Mouse (Mus musculus): ENCODE measurements around the gene Sesn3. TPM values are rescaled to one million over a fixed set of nuclear protein-coding genes. Genes with fewer than 3 reads are reported as not detected.

Gene Sesn3
- polyA plus RNA-seq, 1 experiment from 2014 or later = 16.9 TPM

DNA sequence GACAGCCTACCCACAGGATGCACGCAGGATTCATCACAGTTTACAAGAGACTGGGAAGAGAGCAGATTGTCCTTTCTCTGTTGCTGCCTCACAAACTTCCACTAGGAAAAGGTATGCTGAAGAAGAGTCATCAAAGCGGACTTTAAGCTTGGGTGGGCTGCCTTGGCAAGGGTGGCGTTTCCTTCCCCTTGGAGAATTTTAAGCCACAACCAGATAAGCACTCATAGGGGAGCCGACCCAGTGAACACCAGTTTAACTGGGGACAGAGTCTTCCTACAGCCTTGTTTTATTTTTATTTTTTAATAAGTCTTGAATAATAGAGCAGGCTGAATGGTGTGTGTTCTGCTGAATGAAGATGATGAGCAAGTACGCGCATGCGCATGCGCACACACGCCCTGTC lies 89.9 kb downstream of the Sesn3 start:
- no peak overlapping the region for H3K4me3 ChIP-seq (ENCODE audit: low read length)
- WGBS = 97% methylated on average over 9 of the region's 9 CpGs
- no peaks in the 10 kb centered on the region for H3K9me3 ChIP-seq (ENCODE audit: low read length)
- H3K27me3 ChIP-seq (ENCODE audit: insufficient read depth, low read length) = no peaks in the 10 kb centered on the region
- H3K27ac ChIP-seq (ENCODE audit: low read length) = no peak overlapping the region
- H3K36me3 ChIP-seq (ENCODE audit: insufficient read depth, low read length) = peaks cover 8% of the 10 kb centered on the region; the same call in 1 of the 2 replicates
- H3K9ac ChIP-seq (replicated peaks; ENCODE audit: low read length) = no peak overlapping the region
- ATAC-seq (ENCODE audit: low FRiP score, low TSS enrichment) = no peak
- H3K4me1 ChIP-seq (ENCODE audit: insufficient read depth, low read length) = no peaks in the 10 kb centered on the region
- no peak overlapping the region for H3K4me2 ChIP-seq (replicated peaks; ENCODE audit: low read depth, low read length)

DNA sequence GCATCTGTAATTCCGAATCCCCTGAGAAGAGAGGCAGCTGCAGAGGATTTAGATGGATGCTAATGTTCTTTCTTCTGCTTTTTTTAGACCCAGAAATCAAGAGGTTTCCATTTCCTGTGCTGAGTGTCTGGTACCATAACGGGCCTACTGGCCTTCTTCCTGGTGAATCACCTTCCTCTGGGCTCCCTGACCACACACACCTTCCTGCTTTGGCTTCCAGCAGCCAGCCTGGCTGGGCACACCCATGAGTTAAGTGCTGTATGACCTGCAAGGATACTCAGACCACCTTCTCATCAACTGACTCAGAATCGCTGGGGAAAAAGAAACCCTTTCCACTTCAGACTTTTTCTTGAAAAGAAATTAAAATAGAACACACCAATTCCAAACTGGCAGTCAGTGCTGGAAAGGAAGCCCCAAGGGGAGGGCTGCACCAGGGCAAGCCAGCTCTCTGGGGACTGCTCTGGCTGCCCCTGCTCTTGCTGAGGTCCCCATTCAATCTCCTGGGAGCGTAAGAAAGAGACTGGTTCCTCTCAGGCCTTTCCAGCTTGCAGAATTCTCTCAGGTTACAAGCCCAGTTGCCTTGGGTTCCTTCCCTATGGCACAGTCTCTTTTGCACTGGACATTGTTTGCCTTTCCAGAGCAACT lies 90.7 kb downstream of the Sesn3 start:
- H3K27me3 ChIP-seq (ENCODE audit: insufficient read depth, low read length) = no peaks in the 10 kb centered on the region
- WGBS = 51% methylated on average over 4 of the region's 4 CpGs
- no peaks in the 10 kb centered on the region for H3K4me1 ChIP-seq (ENCODE audit: insufficient read depth, low read length)
- no peaks in the 10 kb centered on the region for H3K9me3 ChIP-seq (ENCODE audit: low read length)
- peaks cover 8% of the 10 kb centered on the region; the same call in 1 of the 2 replicates for H3K36me3 ChIP-seq (ENCODE audit: insufficient read depth, low read length)
- no peak overlapping the region for H3K9ac ChIP-seq (replicated peaks; ENCODE audit: low read length)
- ATAC-seq (ENCODE audit: low FRiP score, low TSS enrichment) = no peak
- H3K4me2 ChIP-seq (replicated peaks; ENCODE audit: low read depth, low read length) = no peak overlapping the region
- H3K27ac ChIP-seq (ENCODE audit: low read length) = no peak overlapping the region
- no peak overlapping the region for H3K4me3 ChIP-seq (ENCODE audit: low read length)

- H3K9ac ChIP-seq (replicated peaks; ENCODE audit: low read length) = no peak overlapping the region
- H3K4me1 ChIP-seq (ENCODE audit: insufficient read depth, low read length) = no peaks in the 10 kb centered on the region
- peaks cover 8% of the 10 kb centered on the region; the same call in 1 of the 2 replicates for H3K36me3 ChIP-seq (ENCODE audit: insufficient read depth, low read length)
- H3K4me2 ChIP-seq (replicated peaks; ENCODE audit: low read depth, low read length) = no peak overlapping the region
- no peak overlapping the region for H3K27ac ChIP-seq (ENCODE audit: low read length)
- ATAC-seq (ENCODE audit: low FRiP score, low TSS enrichment) = no peak
- 96% methylated on average over 4 of the region's 4 CpGs for WGBS
- no peak overlapping the region for H3K4me3 ChIP-seq (ENCODE audit: low read length)
- no peaks in the 10 kb centered on the region for H3K27me3 ChIP-seq (ENCODE audit: insufficient read depth, low read length)
- H3K9me3 ChIP-seq (ENCODE audit: low read length) = no peaks in the 10 kb centered on the region
Measured at GRCm38 (mm10) chr9:14367850-14368249, 93.0 kb downstream of the Sesn3 start.

GRCm38 (mm10) chr9:14369271-14369670 lies 94.4 kb downstream of the Sesn3 start:
- Histone ChIP-seq H3K4me1 (ENCODE audit: insufficient read depth, low read length) (no peaks in the 10 kb centered on the region), H3K4me3 (ENCODE audit: low read length) (no peak overlapping the region), H3K9me3 (ENCODE audit: low read length) (no peaks in the 10 kb centered on the region), H3K4me2 (replicated peaks; ENCODE audit: low read depth, low read length) (no peak overlapping the region), H3K9ac (replicated peaks; ENCODE audit: low read length) (no peak overlapping the region), H3K27ac (ENCODE audit: low read length) (no peak overlapping the region), H3K27me3 (ENCODE audit: insufficient read depth, low read length) (no peaks in the 10 kb centered on the region), H3K36me3 (ENCODE audit: insufficient read depth, low read length) (peaks cover 8% of the 10 kb centered on the region; the same call in 1 of the 2 replicates)
- no peak for ATAC-seq (ENCODE audit: low FRiP score, low TSS enrichment)

DNA sequence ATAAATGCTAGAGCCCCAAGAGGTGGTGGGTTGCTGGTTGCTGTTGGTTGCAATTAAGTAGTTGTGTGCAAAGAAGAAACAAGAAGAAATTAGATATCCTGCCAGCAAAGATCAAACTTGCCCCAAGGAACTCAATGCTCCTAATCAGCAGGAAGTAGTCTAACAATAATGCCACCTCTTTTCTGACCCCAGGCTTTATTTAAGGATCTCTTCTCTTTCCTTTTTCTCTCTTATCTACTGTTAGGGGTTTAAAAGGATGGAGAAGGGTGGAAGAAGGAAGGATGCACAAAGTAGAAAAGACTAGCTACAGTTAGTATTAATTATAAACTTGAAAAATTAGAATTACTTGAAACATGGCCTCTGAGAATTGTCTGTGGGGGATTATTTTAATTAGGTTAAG lies 97.6 kb downstream of the Sesn3 start:
- Histone ChIP-seq H3K36me3 (ENCODE audit: insufficient read depth, low read length) (peaks cover 8% of the 10 kb centered on the region; the same call in 1 of the 2 replicates), H3K27ac (ENCODE audit: low read length) (no peak overlapping the region), H3K4me3 (ENCODE audit: low read length) (no peak overlapping the region), H3K9me3 (ENCODE audit: low read length) (no peaks in the 10 kb centered on the region), H3K4me2 (replicated peaks; ENCODE audit: low read depth, low read length) (no peak overlapping the region), H3K4me1 (ENCODE audit: insufficient read depth, low read length) (no peaks in the 10 kb centered on the region), H3K27me3 (ENCODE audit: insufficient read depth, low read length) (no peaks in the 10 kb centered on the region), H3K9ac (replicated peaks; ENCODE audit: low read length) (no peak overlapping the region)
- no peak for ATAC-seq (ENCODE audit: low FRiP score, low TSS enrichment)

GRCm38 (mm10) chr9:14376149-14376548 lies 101.3 kb downstream of the Sesn3 start:
- Histone ChIP-seq H3K27ac (ENCODE audit: low read length) (no peak overlapping the region), H3K4me1 (ENCODE audit: insufficient read depth, low read length) (peaks cover 9% of the 10 kb centered on the region; the same call in 1 of the 2 replicates), H3K36me3 (ENCODE audit: insufficient read depth, low read length) (no peaks in the 10 kb centered on the region), H3K9me3 (ENCODE audit: low read length) (no peaks in the 10 kb centered on the region), H3K9ac (replicated peaks; ENCODE audit: low read length) (no peak overlapping the region), H3K27me3 (ENCODE audit: insufficient read depth, low read length) (no peaks in the 10 kb centered on the region), H3K4me2 (replicated peaks; ENCODE audit: low read depth, low read length) (no peak overlapping the region), H3K4me3 (ENCODE audit: low read length) (no peak overlapping the region)
- WGBS = 86% methylated on average over 4 of the region's 4 CpGs
- ATAC-seq (ENCODE audit: low FRiP score, low TSS enrichment) = no peak

DNA sequence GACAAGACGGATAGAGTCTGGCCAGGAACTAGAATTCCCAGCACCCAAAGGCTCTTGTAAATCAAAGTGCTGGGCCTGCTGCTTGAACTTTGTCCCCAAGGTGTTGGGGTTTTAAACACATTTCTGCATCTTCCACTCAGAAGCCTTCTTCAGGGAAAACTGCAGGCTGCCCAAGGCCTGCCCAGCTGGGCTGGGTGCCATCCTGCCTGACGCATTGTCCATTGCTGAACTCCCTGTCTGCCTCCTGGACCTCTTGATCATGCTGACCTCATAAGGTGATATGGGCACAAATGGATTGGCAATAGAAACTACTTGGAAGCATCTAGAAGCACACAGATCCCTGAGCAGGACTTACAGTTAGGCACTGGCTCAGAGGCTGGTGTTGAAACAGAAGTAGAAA lies 103.3 kb downstream of the Sesn3 start:
- H3K9ac ChIP-seq (replicated peaks; ENCODE audit: low read length) = no peak overlapping the region
- H3K4me1 ChIP-seq (ENCODE audit: insufficient read depth, low read length) = peaks cover 17% of the 10 kb centered on the region
- ATAC-seq (ENCODE audit: low FRiP score, low TSS enrichment) = no peak
- no peak overlapping the region for H3K27ac ChIP-seq (ENCODE audit: low read length)
- H3K9me3 ChIP-seq (ENCODE audit: low read length) = no peaks in the 10 kb centered on the region
- H3K27me3 ChIP-seq (ENCODE audit: insufficient read depth, low read length) = no peaks in the 10 kb centered on the region
- no peaks in the 10 kb centered on the region for H3K36me3 ChIP-seq (ENCODE audit: insufficient read depth, low read length)
- H3K4me3 ChIP-seq (ENCODE audit: low read length) = no peak overlapping the region
- WGBS = 95% methylated on average over 2 of the region's 2 CpGs
- H3K4me2 ChIP-seq (replicated peaks; ENCODE audit: low read depth, low read length) = no peak overlapping the region

GRCm38 (mm10) chr9:14379769-14380385 lies 105.0 kb downstream of the Sesn3 start:
- Histone ChIP-seq H3K27ac (ENCODE audit: low read length) (no peak overlapping the region; the same call in 1 of the 2 replicates), H3K9ac (replicated peaks; ENCODE audit: low read length) (peak overlapping the region; percentile 78), H3K4me2 (replicated peaks; ENCODE audit: low read depth, low read length) (peak overlapping the region; percentile 96), H3K4me3 (ENCODE audit: low read length) (peak overlapping the region; percentile 75), H3K9me3 (ENCODE audit: low read length) (no peaks in the 10 kb centered on the region), H3K27me3 (ENCODE audit: insufficient read depth, low read length) (no peaks in the 10 kb centered on the region), H3K36me3 (ENCODE audit: insufficient read depth, low read length) (no peaks in the 10 kb centered on the region), H3K4me1 (ENCODE audit: insufficient read depth, low read length) (peaks cover 17% of the 10 kb centered on the region)
- 19% methylated on average over 8 of the region's 8 CpGs for WGBS
- ATAC-seq (ENCODE audit: low FRiP score, low TSS enrichment) = no peak

- under 1% methylated on average over 75 of the region's 76 CpGs for whole genome bisulfite sequencing
- Histone ChIP-seq H3K9ac (replicated peaks; ENCODE audit: low read length) (peak overlapping the region; percentile 78), H3K27me3 (ENCODE audit: insufficient read depth, low read length) (no peaks in the 10 kb centered on the region), H3K4me1 (ENCODE audit: insufficient read depth, low read length) (peaks cover 17% of the 10 kb centered on the region), H3K27ac (ENCODE audit: low read length) (peak overlapping the region; percentile 70), H3K4me2 (replicated peaks; ENCODE audit: low read depth, low read length) (peak overlapping the region; percentile 96), H3K4me3 (ENCODE audit: low read length) (peak overlapping the region; percentile 75), H3K9me3 (ENCODE audit: low read length) (no peaks in the 10 kb centered on the region), H3K36me3 (ENCODE audit: insufficient read depth, low read length) (no peaks in the 10 kb centered on the region)
- peak; percentile 97 for ATAC-seq (ENCODE audit: low FRiP score, low TSS enrichment)
Measured at GRCm38 (mm10) chr9:14380386-14381285, 105.8 kb downstream of the Sesn3 start.

Measured in kidney, embryonic 16.5 days (tissue).